Mouse (Mus musculus): ENCODE data around the gene Tlk2. TPM values are rescaled to one million over a fixed set of nuclear protein-coding genes. Genes with fewer than 3 reads are reported as not detected.

Gene Tlk2
- 12.9 and 13.7 TPM in 2 replicates for polyA plus RNA-seq (2015; fragmentation: Nextera tagmentation; extraction: Ambion mirVana)

GRCm38 (mm10) chr11:105178516-105178915 lies at the start of gene Tlk2:
Tlk2 (plus strand) TSS chr11:105178807.

DNA sequence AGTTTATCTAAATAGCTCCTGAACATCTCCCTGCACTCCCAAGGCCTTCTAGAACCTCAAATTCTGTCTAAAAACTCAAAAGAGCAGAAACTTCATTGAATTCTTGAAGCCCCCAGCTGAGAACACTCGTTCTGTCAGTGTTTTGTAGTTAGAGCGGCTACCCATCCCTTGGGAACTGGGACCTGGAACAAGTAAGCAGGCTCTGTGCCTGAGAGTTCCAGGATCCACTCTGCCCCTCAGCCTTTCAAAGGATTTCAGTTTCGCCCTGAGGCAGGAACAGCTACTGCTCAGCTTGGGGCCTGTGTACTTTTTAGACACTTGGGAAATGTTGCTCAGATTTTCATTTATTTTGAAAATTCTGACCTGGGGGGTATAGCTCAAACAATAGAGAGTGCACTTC lies 32.0 kb upstream of the Tlk2 start, which contains the start of gene Gm10842:
TSS of gene Gm10842 (plus strand) at position 301 of the 400 bp plus-strand sequence.

GRCm38 (mm10) chr11:105292124-105293071 lies 113.8 kb downstream of the Tlk2 start, which contains the start of gene Mrc2:
Mrc2 (plus strand) TSS chr11:105292643.

Other genes starting within 250 kb of the Tlk2 start
- gene Efcab3, start 115.2 kb upstream of the Tlk2 start, polyA plus RNA-seq (2015; fragmentation: Nextera tagmentation; extraction: Ambion mirVana) = not detected in 2 replicates
- 21.0 and 23.3 TPM in 2 replicates for gene Mettl2, start 52.4 kb upstream of the Tlk2 start, polyA plus RNA-seq (2015; fragmentation: Nextera tagmentation; extraction: Ambion mirVana)
- not detected in 2 replicates for gene Gm10842, start 31.9 kb upstream of the Tlk2 start, polyA plus RNA-seq (2015; fragmentation: Nextera tagmentation; extraction: Ambion mirVana)
- 4.8 and 4.9 TPM in 2 replicates for gene Mrc2, start 113.8 kb downstream of the Tlk2 start, polyA plus RNA-seq (2015; fragmentation: Nextera tagmentation; extraction: Ambion mirVana)